Mouse (Mus musculus) ES-Bruce4 (cell line): ENCODE data around the gene Cacng8. TPM values are rescaled to one million over a fixed set of nuclear protein-coding genes. Genes with fewer than 3 reads are reported as not detected.

ENCODE experiments used
- H3K27ac ChIP-seq: 2 replicates; pipeline ENCODE4 v1.5.1; 2012; ENCODE audit warnings: low read length, inconsistent platforms; ENCODE audit not compliant: insufficient read depth
- H3K27me3 ChIP-seq: 2 replicates; pipeline ENCODE4 v1.6.1; 2012; ENCODE audit warnings: mild to moderate bottlenecking, low read length, inconsistent platforms; ENCODE audit not compliant: control insufficient read depth, poor library complexity, insufficient read depth, severe bottlenecking
- H3K36me3 ChIP-seq: 2 replicates; pipeline ENCODE4 v1.6.1; 2012; ENCODE audit warnings: inconsistent platforms, mild to moderate bottlenecking, low read length, moderate library complexity; ENCODE audit not compliant: control insufficient read depth, poor library complexity, insufficient read depth, severe bottlenecking
- H3K4me1 ChIP-seq: one replicate; pipeline ENCODE4 v1.8.1; 2011; ENCODE audit warnings: low read length; ENCODE audit not compliant: control insufficient read depth, insufficient read depth
- H3K4me3 ChIP-seq: 2 replicates; pipeline ENCODE4 v1.5.1; 2011; ENCODE audit warnings: low read depth, mild to moderate bottlenecking, low read length
- H3K9ac ChIP-seq: 2 replicates; pipeline ENCODE4 v1.6.1; 2012; ENCODE audit warnings: low read depth, mild to moderate bottlenecking, inconsistent platforms; ENCODE audit not compliant: poor library complexity, severe bottlenecking
- H3K9me3 ChIP-seq: replicated peaks from 2 replicates; pipeline ENCODE4 v1.6.1; 2012; ENCODE audit warnings: mild to moderate bottlenecking, low read length, inconsistent platforms; ENCODE audit not compliant: control insufficient read depth, poor library complexity, insufficient read depth, severe bottlenecking
- CTCF ChIP-seq: IDR thresholded peaks from one replicate; pipeline ENCODE4 v1.8.1; 2011; ENCODE audit warnings: low read depth, low read length
- EP300 ChIP-seq: IDR thresholded peaks from 2 replicates; pipeline ENCODE4 v1.6.1; 2011; ENCODE audit warnings: low read depth, low read length; ENCODE audit not compliant: insufficient read depth
- POLR2A ChIP-seq: IDR thresholded peaks from one replicate; pipeline ENCODE4 v1.8.1; 2011; ENCODE audit warnings: low read length; ENCODE audit not compliant: insufficient read depth
- polyA plus RNA-seq: library from polyadenylated mRNA; stranded (reverse); fragments of >200 nt; gene quantifications from 2 replicates; pipeline ENCODE4 v1.2.4, GENCODE M21; 2011; ENCODE audit warnings: low read depth; ENCODE audit not compliant: missing spikeins, insufficient read depth, insufficient read length

Cacng8 gene
- polyA plus RNA-seq, 1 experiment = 5.2 TPM

GRCm38 (mm10) chr7:3367569-3367968 lies 22.9 kb upstream of the Cacng8 start:
- Histone ChIP-seq H3K27me3 (no peaks in the 10 kb centered on the region), H3K9me3 (no peaks in the 10 kb centered on the region), H3K36me3 (no peaks in the 10 kb centered on the region), H3K9ac (peak overlapping the region; percentile 81), H3K27ac (peak overlapping the region; percentile 89), H3K4me3 (peak overlapping the region; percentile 83), H3K4me1 (peaks cover 7% of the 10 kb centered on the region)
- no peak for TF ChIP-seq POLR2A
- no peak for TF ChIP-seq CTCF
- TF ChIP-seq EP300 = no peak

DNA sequence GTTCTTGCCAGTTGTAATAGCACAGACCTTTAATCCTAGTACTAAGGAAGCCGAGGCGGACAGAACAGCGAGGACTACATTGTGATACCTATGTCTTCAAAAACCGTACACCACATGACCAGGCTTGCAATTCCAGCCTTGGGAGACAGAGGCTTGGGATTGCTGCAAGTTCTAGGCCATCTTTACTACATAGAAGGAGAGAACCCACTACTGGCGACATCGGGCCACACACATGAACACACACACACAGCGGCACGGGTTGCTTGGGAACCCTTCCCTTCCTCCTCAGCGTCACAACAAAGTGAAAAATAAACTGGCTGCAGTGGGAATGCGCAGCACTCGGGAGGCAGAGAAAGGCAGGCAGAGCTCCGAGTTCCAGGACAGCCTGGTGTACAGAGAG lies 22.2 kb upstream of the Cacng8 start:
- no peaks in the 10 kb centered on the region for H3K36me3 ChIP-seq
- H3K4me3 ChIP-seq = peak overlapping the region; percentile 61
- H3K4me1 ChIP-seq = peaks cover 8% of the 10 kb centered on the region
- H3K27ac ChIP-seq = peak overlapping the region; percentile 90
- no peaks in the 10 kb centered on the region for H3K9me3 ChIP-seq
- TF ChIP-seq CTCF = no peak
- no peak for TF ChIP-seq EP300
- TF ChIP-seq POLR2A = no peak
- H3K9ac ChIP-seq = peak overlapping the region; percentile 81
- no peaks in the 10 kb centered on the region for H3K27me3 ChIP-seq

- no peaks in the 10 kb centered on the region for H3K27me3 ChIP-seq
- H3K9ac ChIP-seq = peak overlapping the region; percentile 81; the same call in 1 of the 2 replicates
- H3K27ac ChIP-seq = peak overlapping the region; percentile 90
- H3K9me3 ChIP-seq = no peaks in the 10 kb centered on the region
- H3K4me3 ChIP-seq = no peak overlapping the region
- H3K36me3 ChIP-seq = no peaks in the 10 kb centered on the region
- TF ChIP-seq POLR2A (no peak), EP300 (no peak)
- peaks cover 8% of the 10 kb centered on the region for H3K4me1 ChIP-seq
Observed at GRCm38 (mm10) chr7:3369189-3369588, 21.3 kb upstream of the Cacng8 start.

DNA sequence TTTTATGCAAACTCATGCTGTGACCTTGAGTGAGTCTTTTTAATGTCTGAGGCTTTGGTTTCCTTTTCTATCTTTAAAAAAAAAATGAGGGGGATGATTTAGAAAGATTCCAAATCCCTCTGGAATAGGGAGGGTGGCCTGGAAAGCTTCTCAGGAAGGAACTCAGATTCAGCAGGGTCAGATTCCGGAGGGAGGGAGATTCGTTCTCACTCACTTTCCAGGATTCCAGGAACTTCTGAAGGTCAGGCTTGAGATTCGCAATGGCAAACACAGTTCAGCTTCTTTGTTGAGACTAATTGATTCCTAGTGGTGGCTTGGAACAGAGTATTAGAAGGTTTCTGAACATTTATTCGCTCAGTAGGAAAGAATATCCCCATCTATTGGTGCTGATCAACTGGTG lies 20.1 kb upstream of the Cacng8 start:
- H3K9me3 ChIP-seq = no peaks in the 10 kb centered on the region

DNA sequence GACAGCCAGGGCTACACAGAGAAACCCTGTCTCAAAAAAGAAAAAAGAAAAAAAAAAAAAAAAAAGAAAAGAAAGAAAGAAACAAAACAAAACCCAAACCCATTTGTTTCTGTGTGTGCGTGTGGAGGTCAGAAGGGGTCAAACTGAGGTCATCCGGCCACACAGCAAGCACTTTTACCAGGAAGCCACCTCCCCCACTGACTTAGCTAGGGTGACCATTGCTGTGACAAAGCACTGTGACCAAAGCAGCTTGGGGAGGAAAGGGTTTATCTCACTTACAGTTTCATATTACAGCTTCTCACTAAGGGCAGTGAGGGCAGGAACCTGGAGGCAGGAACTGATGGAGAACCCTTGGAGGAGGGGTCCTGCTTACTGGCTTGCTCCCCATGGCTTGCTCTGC lies 18.1 kb upstream of the Cacng8 start:
- Histone ChIP-seq H3K27me3 (no peaks in the 10 kb centered on the region), H3K27ac (peak overlapping the region; percentile 27), H3K4me1 (peaks cover 5% of the 10 kb centered on the region), H3K9me3 (no peaks in the 10 kb centered on the region), H3K9ac (no peak overlapping the region), H3K4me3 (no peak overlapping the region), H3K36me3 (no peaks in the 10 kb centered on the region)
- no peak for TF ChIP-seq POLR2A
- no peak for TF ChIP-seq CTCF
- TF ChIP-seq EP300 = peak; percentile 87

More for the DNA sequence above, 20.1 kb upstream of the Cacng8 start:
- Histone ChIP-seq H3K4me3 (no peak overlapping the region), H3K4me1 (peaks cover 8% of the 10 kb centered on the region), H3K27ac (peak overlapping the region; percentile 54), H3K27me3 (no peaks in the 10 kb centered on the region), H3K9ac (0 out of 2 replicates have a peak overlapping the region, but pooled peaks have one; percentile 26), H3K36me3 (no peaks in the 10 kb centered on the region)
- TF ChIP-seq EP300 = no peak
- no peak for TF ChIP-seq CTCF
- no peak for TF ChIP-seq POLR2A

GRCm38 (mm10) chr7:3373754-3374153 lies 16.7 kb upstream of the Cacng8 start:
- no peaks in the 10 kb centered on the region for H3K27me3 ChIP-seq
- peaks cover 5% of the 10 kb centered on the region for H3K4me1 ChIP-seq
- H3K9me3 ChIP-seq = no peaks in the 10 kb centered on the region
- H3K27ac ChIP-seq = no peak overlapping the region
- no peak overlapping the region for H3K4me3 ChIP-seq
- H3K36me3 ChIP-seq = no peaks in the 10 kb centered on the region
- TF ChIP-seq EP300 (no peak), POLR2A (no peak), CTCF (no peak)
- no peak overlapping the region for H3K9ac ChIP-seq
